Mouse (Mus musculus) megakaryocyte progenitor cell, adult 5-6 weeks (primary cell): ENCODE measurements at regions not wholly inside any gene's neighbourhood (a gene's known extent, or its start where the extent isn't known, plus 50 kb on each side); places are given as distances from the start of the nearest gene placed in this dataset.
"Not testable (repeated sequence)": the region's sequence is repeated elsewhere in the genome, so short reads cannot be mapped to it uniquely, and the experiment has no call there.

Experiments
- ATAC-seq: replicated peaks from 2 replicates; pipeline ENCODE4 v1.8.0; 2016; ENCODE audit warnings: mild to moderate bottlenecking, moderate TSS enrichment, inconsistent platforms; ENCODE audit not compliant: poor library complexity

- ATAC-seq: no peak
These were observed 297.5 kb downstream of the Eipr1 start for GRCm38 (mm10) chr12:29049105-29049511.

GRCm38 (mm10) chr12:29049801-29050200 is 298.2 kb downstream of the Eipr1 start:
- no peak for ATAC-seq

GRCm38 (mm10) chr12:29050516-29051251 is 299.1 kb downstream of the Eipr1 start:
- no peak for ATAC-seq

GRCm38 (mm10) chr12:29054367-29054766 is 302.8 kb downstream of the Eipr1 start:
- no peak for ATAC-seq

- ATAC-seq: no peak
These were observed 310.5 kb downstream of the Eipr1 start for GRCm38 (mm10) chr12:29062025-29062637.

- ATAC-seq: no peak
These were observed 311.2 kb downstream of the Eipr1 start for GRCm38 (mm10) chr12:29062801-29063200.

GRCm38 (mm10) chr12:29068180-29068579 is 316.6 kb downstream of the Eipr1 start:
- no peak for ATAC-seq

GRCm38 (mm10) chr12:29075096-29075852 is 323.7 kb downstream of the Eipr1 start:
- ATAC-seq: no peak

- ATAC-seq: no peak
These were observed 325.0 kb downstream of the Eipr1 start for GRCm38 (mm10) chr12:29076606-29077005.

GRCm38 (mm10) chr12:29079011-29079410 is 327.4 kb downstream of the Eipr1 start:
- ATAC-seq: no peak

- ATAC-seq: no peak
These were observed 332.0 kb downstream of the Eipr1 start for GRCm38 (mm10) chr12:29083426-29084221.

- ATAC-seq: not testable (repeated sequence)
These were observed 335.6 kb downstream of the Eipr1 start for GRCm38 (mm10) chr12:29087245-29087644.

GRCm38 (mm10) chr12:29089634-29090033 is 338.0 kb downstream of the Eipr1 start:
- no peak for ATAC-seq

- no peak for ATAC-seq
These were observed 338.8 kb downstream of the Eipr1 start for GRCm38 (mm10) chr12:29090451-29090850.

GRCm38 (mm10) chr12:29095406-29096032 is 343.9 kb downstream of the Eipr1 start:
- ATAC-seq: no peak

- ATAC-seq: no peak
These were observed 344.7 kb downstream of the Eipr1 start for GRCm38 (mm10) chr12:29096033-29096913.

- ATAC-seq: no peak
These were observed 348.5 kb downstream of the Eipr1 start for GRCm38 (mm10) chr12:29100042-29100570.

- ATAC-seq: no peak
These were observed 355.5 kb downstream of the Eipr1 start for GRCm38 (mm10) chr12:29106893-29107719.

GRCm38 (mm10) chr12:29107720-29108051 is 356.1 kb downstream of the Eipr1 start:
- ATAC-seq: no peak
